Mouse (Mus musculus): Measurements from ENCODE around the gene Cxcl17. TPM values are rescaled to one million over a fixed set of nuclear protein-coding genes. Genes with fewer than 3 reads are reported as not detected.
A peak's percentile ranks its signal among the peaks of the same experiment; 100 is the strongest.
"Not testable (repeated sequence)": the region's sequence is repeated elsewhere in the genome, so short reads cannot be mapped to it uniquely, and the experiment has no call there.

Cxcl17 gene
- polyA plus RNA-seq, 1 experiment: not detected

DNA sequence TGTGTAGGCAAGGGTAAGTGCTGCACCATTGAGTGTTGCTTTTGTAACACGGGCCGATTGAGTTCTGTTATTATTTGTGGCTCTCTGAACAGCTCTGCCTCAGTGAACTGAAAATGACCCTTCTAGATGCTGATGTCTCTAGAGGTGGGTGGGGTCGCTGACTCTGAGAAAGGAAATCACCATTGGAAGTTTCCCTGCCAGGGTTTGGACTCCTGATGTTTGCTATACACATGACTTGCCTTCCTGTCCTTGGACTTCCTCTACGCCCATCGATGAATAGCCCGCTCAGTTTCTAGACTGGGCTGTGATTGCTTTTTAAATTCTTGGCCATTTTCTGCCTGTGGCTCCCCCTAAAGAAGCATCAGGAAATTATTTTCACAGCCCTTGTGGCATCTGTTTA lies 23.5 kb upstream of the Cxcl17 start:
- Histone ChIP-seq H3K27me3 (replicated peaks) (no peaks in the 10 kb centered on the region), H3K9me3 (no peaks in the 10 kb centered on the region), H3K4me1 (peaks cover 71% of the 10 kb centered on the region), H3K4me3 (replicated peaks) (no peak overlapping the region), H3K36me3 (replicated peaks; ENCODE audit: low read length) (no peaks in the 10 kb centered on the region)
- TF ChIP-seq FLI1 (IDR thresholded peaks at IDR 0.05; ENCODE audit: low read length) (no peak), GATA1 (IDR thresholded peaks at IDR 0.05; ENCODE audit: borderline replicate concordance, low read length) (no peak)

DNA sequence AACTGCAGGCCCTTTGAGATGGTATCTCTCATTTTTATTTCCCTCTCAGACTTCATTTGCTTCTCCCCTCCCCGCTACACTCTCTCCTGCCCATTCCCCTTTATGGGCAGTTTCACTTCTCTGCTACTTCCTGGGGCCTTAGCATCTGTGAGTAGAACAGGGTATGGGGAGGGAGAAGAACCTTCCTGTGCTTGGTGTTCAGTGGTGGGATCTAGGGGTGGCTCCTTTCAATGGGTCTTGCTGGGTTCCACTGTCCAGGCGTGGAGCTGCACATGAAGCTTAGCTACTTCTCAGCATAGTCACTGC lies 22.8 kb upstream of the Cxcl17 start:
- no peaks in the 10 kb centered on the region for H3K27me3 ChIP-seq (replicated peaks)
- no peaks in the 10 kb centered on the region for H3K9me3 ChIP-seq
- no peak for TF ChIP-seq FLI1 (IDR thresholded peaks at IDR 0.05; ENCODE audit: low read length)
- no peak for TF ChIP-seq GATA1 (IDR thresholded peaks at IDR 0.05; ENCODE audit: borderline replicate concordance, low read length)
- peaks cover 78% of the 10 kb centered on the region for H3K4me1 ChIP-seq
- H3K36me3 ChIP-seq (replicated peaks; ENCODE audit: low read length): no peaks in the 10 kb centered on the region
- peak overlapping the region; percentile 21 for H3K4me3 ChIP-seq (replicated peaks)

DNA sequence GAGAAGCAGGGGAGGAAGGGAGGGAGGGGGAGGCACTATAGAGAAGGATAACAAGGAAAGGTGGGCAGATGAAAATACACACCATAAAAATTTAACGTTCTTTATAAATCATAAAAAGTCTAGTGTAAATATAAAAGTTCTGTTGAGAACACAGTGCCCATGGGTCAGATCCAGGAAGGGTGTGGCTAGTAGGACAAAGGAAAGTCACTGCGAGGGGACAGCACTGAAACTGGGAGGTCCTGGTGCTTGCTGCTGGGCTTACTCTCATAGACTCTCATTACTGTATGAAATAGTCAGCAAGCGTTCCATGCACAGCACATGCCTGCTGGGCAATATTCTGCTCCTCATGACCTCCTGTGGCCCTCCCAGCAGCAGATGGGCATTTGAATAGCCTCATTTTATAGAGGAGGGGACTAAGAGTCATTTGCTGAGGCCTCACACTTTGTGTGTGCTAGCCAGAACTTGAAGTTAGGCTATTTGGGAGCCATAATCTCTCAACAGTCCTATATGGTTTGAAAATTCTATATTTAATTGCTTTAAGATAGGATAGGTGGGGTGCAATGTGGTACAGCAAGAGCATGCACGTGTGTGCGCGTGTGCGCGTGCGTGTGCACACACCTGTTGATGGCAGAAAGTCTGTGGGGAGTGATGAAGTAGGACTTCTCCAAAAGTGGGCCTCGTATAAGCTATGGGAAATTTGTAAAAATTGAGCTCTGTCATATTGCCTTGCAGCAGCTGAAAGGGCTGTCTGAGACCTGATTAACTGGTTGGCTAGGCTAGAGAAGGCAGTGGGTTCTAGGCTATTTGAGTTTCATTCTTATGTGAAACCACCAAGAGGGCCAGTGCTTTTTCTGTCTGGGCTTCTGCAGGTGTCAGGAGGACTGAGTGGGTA lies 22.2 kb upstream of the Cxcl17 start:
- no peaks in the 10 kb centered on the region for H3K27me3 ChIP-seq (replicated peaks)
- TF ChIP-seq GATA1 (IDR thresholded peaks at IDR 0.05; ENCODE audit: borderline replicate concordance, low read length): no peak
- no peak for TF ChIP-seq FLI1 (IDR thresholded peaks at IDR 0.05; ENCODE audit: low read length)
- no peaks in the 10 kb centered on the region for H3K9me3 ChIP-seq
- H3K4me3 ChIP-seq (replicated peaks): no peak overlapping the region
- no peaks in the 10 kb centered on the region for H3K36me3 ChIP-seq (replicated peaks; ENCODE audit: low read length)
- peaks cover 84% of the 10 kb centered on the region for H3K4me1 ChIP-seq

- H3K9me3 ChIP-seq: no peaks in the 10 kb centered on the region
- H3K4me3 ChIP-seq (replicated peaks): no peak overlapping the region
- TF ChIP-seq FLI1 (IDR thresholded peaks at IDR 0.05; ENCODE audit: low read length) (no peak), GATA1 (IDR thresholded peaks at IDR 0.05; ENCODE audit: borderline replicate concordance, low read length) (no peak)
- no peaks in the 10 kb centered on the region for H3K36me3 ChIP-seq (replicated peaks; ENCODE audit: low read length)
- H3K4me1 ChIP-seq: peaks cover 93% of the 10 kb centered on the region
- H3K27me3 ChIP-seq (replicated peaks): no peaks in the 10 kb centered on the region
Measured at GRCm38 (mm10) chr7:25433781-25434560, 21.3 kb upstream of the Cxcl17 start.

GRCm38 (mm10) chr7:25433007-25433541 lies 20.4 kb upstream of the Cxcl17 start:
- no peaks in the 10 kb centered on the region for H3K27me3 ChIP-seq (replicated peaks)
- TF ChIP-seq FLI1 (IDR thresholded peaks at IDR 0.05; ENCODE audit: low read length): no peak
- H3K4me1 ChIP-seq: peaks cover 95% of the 10 kb centered on the region
- no peaks in the 10 kb centered on the region for H3K9me3 ChIP-seq
- H3K36me3 ChIP-seq (replicated peaks; ENCODE audit: low read length): no peaks in the 10 kb centered on the region
- no peak overlapping the region for H3K4me3 ChIP-seq (replicated peaks)

DNA sequence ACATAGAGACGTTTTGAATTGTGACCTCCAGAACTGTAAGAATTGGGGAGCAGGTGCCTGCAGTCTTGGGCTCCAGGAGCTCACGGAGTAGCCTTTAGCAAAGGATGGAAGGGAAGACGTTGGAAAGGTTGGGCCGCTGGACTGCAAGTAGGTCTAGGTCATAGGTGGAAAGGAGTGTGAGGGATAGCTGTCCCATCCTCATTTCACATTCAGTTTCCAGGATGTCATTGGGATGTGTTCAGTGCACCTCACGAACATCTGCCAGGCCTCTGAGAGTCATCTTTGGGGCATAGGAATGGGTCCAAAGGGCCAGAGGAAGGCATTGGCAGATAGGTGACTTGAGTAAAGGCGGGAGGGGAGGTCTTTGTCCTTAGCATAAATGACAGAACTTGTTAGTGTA lies 19.7 kb upstream of the Cxcl17 start:
- peaks cover 95% of the 10 kb centered on the region for H3K4me1 ChIP-seq
- H3K36me3 ChIP-seq (replicated peaks; ENCODE audit: low read length): no peaks in the 10 kb centered on the region
- H3K27me3 ChIP-seq (replicated peaks): no peaks in the 10 kb centered on the region
- H3K4me3 ChIP-seq (replicated peaks): no peak overlapping the region
- TF ChIP-seq GATA1 (IDR thresholded peaks at IDR 0.05; ENCODE audit: borderline replicate concordance, low read length) (no peak), FLI1 (IDR thresholded peaks at IDR 0.05; ENCODE audit: low read length) (no peak)
- H3K9me3 ChIP-seq: no peaks in the 10 kb centered on the region

- Histone ChIP-seq H3K4me3 (replicated peaks) (peak overlapping the region; percentile 64), H3K4me1 (peaks cover 83% of the 10 kb centered on the region), H3K9me3 (no peaks in the 10 kb centered on the region), H3K27me3 (replicated peaks) (no peaks in the 10 kb centered on the region), H3K36me3 (replicated peaks; ENCODE audit: low read length) (no peaks in the 10 kb centered on the region)
- TF ChIP-seq FLI1 (IDR thresholded peaks at IDR 0.05; ENCODE audit: low read length) (no peak), GATA1 (IDR thresholded peaks at IDR 0.05; ENCODE audit: borderline replicate concordance, low read length) (no peak)
Measured at GRCm38 (mm10) chr7:25429886-25430784, 17.4 kb upstream of the Cxcl17 start.

GRCm38 (mm10) chr7:25428321-25428720 lies 15.6 kb upstream of the Cxcl17 start:
- peaks cover 72% of the 10 kb centered on the region for H3K4me1 ChIP-seq

DNA sequence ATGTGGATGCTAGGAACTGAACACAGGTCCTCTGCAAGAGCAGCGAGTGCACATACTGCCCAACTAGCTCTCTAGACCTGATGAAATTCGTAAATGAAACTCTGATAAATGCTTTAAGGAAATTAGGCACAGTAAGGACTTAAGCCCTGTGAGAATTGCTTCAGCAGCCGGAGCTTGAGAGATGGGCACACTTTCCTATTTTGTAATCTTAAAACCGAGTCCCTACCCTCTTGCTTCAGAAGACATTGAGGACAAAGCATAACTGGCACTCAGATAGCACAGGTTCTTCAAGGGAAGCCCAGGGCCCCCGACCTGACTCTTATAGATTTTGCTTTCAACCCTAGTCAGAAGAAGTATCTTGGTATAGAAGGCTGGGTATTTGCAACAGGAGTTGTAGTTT lies 14.5 kb upstream of the Cxcl17 start:
- no peak for TF ChIP-seq GATA1 (IDR thresholded peaks at IDR 0.05; ENCODE audit: borderline replicate concordance, low read length)
- no peak for TF ChIP-seq FLI1 (IDR thresholded peaks at IDR 0.05; ENCODE audit: low read length)
- Histone ChIP-seq H3K36me3 (replicated peaks; ENCODE audit: low read length) (no peaks in the 10 kb centered on the region), H3K4me3 (replicated peaks) (no peak overlapping the region), H3K27me3 (replicated peaks) (peaks cover 6% of the 10 kb centered on the region), H3K9me3 (no peaks in the 10 kb centered on the region), H3K4me1 (peaks cover 64% of the 10 kb centered on the region)

More at GRCm38 (mm10) chr7:25428321-25428720, 15.6 kb upstream of the Cxcl17 start:
- no peak overlapping the region for H3K4me3 ChIP-seq (replicated peaks)
- H3K36me3 ChIP-seq (replicated peaks; ENCODE audit: low read length): no peaks in the 10 kb centered on the region
- TF ChIP-seq GATA1 (IDR thresholded peaks at IDR 0.05; ENCODE audit: borderline replicate concordance, low read length) (no peak), FLI1 (IDR thresholded peaks at IDR 0.05; ENCODE audit: low read length) (no peak)
- H3K27me3 ChIP-seq (replicated peaks): no peaks in the 10 kb centered on the region
- no peaks in the 10 kb centered on the region for H3K9me3 ChIP-seq

- H3K27me3 ChIP-seq (replicated peaks); H3K9me3 ChIP-seq; H3K4me3 ChIP-seq (replicated peaks); H3K36me3 ChIP-seq (replicated peaks; ENCODE audit: low read length): not testable (repeated sequence)
- H3K4me1 ChIP-seq: peaks cover 63% of the 10 kb centered on the region
Measured at GRCm38 (mm10) chr7:25426380-25426779, 13.7 kb upstream of the Cxcl17 start.

Data from megakaryocyte, embryonic 14.5 days (primary cell).